Mouse (Mus musculus) liver, postnatal 0 days (tissue): ENCODE data around the gene Larp1b. TPM values are rescaled to one million over a fixed set of nuclear protein-coding genes. Genes with fewer than 3 reads are reported as not detected.

Source experiments
- ATAC-seq: fragments of 200-750 bp; cut with Nextera tagmentation; 2 replicates; pipeline ENCODE4 v1.8.0; 2017; ENCODE audit warnings: mild to moderate bottlenecking, moderate library complexity
- DNase-seq: peaks from one replicate; pipeline ENCODE4 v3.0.0-alpha.2; 2016
- H3K27ac ChIP-seq: fragments of 300-500 bp; sonication (generic); 2 replicates; pipeline ENCODE4 v1.5.1; 2014; ENCODE audit warnings: antibody characterized with exemption, moderate library complexity, mild to moderate bottlenecking, low read depth
- H3K27me3 ChIP-seq: fragments of 300-500 bp; sonication (generic); 2 replicates; pipeline ENCODE4 v1.6.1; 2014; ENCODE audit warnings: low read length, control low read depth, mixed read lengths; ENCODE audit not compliant: insufficient read depth
- H3K36me3 ChIP-seq: fragments of 300-500 bp; sonication (generic); replicated peaks from 2 replicates; pipeline ENCODE4 v1.6.1; 2014; ENCODE audit warnings: mild to moderate bottlenecking, control low read depth, low read length, moderate library complexity, mixed read lengths; ENCODE audit not compliant: insufficient read depth
- H3K4me1 ChIP-seq: fragments of 300-500 bp; sonication (generic); 2 replicates; pipeline ENCODE4 v1.6.1; 2014; ENCODE audit warnings: antibody characterized with exemption, mild to moderate bottlenecking, control low read depth; ENCODE audit not compliant: insufficient read depth
- H3K4me2 ChIP-seq: fragments of 300-500 bp; sonication (generic); 2 replicates; pipeline ENCODE4 v1.6.1; 2014; ENCODE audit warnings: low read depth, mild to moderate bottlenecking, low read length, moderate library complexity, mixed read lengths
- H3K4me3 ChIP-seq: fragments of 300-500 bp; sonication (generic); 2 replicates; pipeline ENCODE4 v1.5.1; 2014; ENCODE audit warnings: low read depth, low read length
- H3K9ac ChIP-seq: fragments of 300-500 bp; sonication (generic); replicated peaks from 2 replicates; pipeline ENCODE4 v1.6.1; 2014; ENCODE audit warnings: mild to moderate bottlenecking, moderate library complexity
- H3K9me3 ChIP-seq: fragments of 300-500 bp; sonication (generic); 2 replicates; pipeline ENCODE4 v1.6.1; 2016; ENCODE audit warnings: mild to moderate bottlenecking, control low read depth, low read length, mixed read lengths
- CTCF ChIP-seq: sonication (generic); IDR thresholded peaks from 2 replicates; pipeline ENCODE4 v1.5.1; 2016; ENCODE audit warnings: antibody characterized with exemption, low read depth
- EP300 ChIP-seq: IDR thresholded peaks from 2 replicates; pipeline ENCODE4 v1.6.1; 2016; ENCODE audit warnings: antibody characterized with exemption, low read depth, mild to moderate bottlenecking
- WGBS: fragments of 180-500 bp; shearing (Covaris S2); extraction: QIAGEN DNeasy Blood & Tissue Kit; methylation state at CpG from one replicate; pipeline ENCODE4 v1.1.7; 2014; ENCODE audit not compliant: insufficient replicate concordance; 5-methylcytosine and 5-hydroxymethylcytosine counted together
- polyA plus RNA-seq: library from polyadenylated mRNA; unstranded; fragments of >200 nt; fragmentation: Nextera tagmentation; extraction: Ambion mirVana; gene quantifications from 2 replicates; pipeline ENCODE4 v1.2.1, GENCODE M21; 2015

Gene Larp1b
- polyA plus RNA-seq, 1 experiment from 2014 or later: 22.3 TPM

DNA sequence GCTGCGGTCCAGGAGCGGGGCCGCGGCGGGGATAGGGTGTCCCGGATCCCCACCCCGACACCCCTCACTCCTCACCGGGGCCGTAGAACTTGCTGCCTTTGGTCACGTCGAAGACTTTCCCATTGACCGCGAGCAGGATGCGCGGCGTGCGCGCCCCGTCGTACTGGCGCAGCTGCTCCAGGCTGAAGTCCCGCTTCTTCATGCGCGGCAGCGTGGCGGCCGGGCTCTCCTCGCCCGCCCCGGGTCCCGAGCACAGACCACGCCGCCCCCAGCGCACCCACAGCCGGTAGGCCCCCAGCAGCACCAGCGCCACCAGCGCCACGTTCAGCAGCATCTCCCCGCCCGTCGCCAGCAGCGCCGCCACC is 132.9 kb downstream of the Larp1b start:
- 2% methylated on average over 40 of the region's 43 CpGs for WGBS

DNA sequence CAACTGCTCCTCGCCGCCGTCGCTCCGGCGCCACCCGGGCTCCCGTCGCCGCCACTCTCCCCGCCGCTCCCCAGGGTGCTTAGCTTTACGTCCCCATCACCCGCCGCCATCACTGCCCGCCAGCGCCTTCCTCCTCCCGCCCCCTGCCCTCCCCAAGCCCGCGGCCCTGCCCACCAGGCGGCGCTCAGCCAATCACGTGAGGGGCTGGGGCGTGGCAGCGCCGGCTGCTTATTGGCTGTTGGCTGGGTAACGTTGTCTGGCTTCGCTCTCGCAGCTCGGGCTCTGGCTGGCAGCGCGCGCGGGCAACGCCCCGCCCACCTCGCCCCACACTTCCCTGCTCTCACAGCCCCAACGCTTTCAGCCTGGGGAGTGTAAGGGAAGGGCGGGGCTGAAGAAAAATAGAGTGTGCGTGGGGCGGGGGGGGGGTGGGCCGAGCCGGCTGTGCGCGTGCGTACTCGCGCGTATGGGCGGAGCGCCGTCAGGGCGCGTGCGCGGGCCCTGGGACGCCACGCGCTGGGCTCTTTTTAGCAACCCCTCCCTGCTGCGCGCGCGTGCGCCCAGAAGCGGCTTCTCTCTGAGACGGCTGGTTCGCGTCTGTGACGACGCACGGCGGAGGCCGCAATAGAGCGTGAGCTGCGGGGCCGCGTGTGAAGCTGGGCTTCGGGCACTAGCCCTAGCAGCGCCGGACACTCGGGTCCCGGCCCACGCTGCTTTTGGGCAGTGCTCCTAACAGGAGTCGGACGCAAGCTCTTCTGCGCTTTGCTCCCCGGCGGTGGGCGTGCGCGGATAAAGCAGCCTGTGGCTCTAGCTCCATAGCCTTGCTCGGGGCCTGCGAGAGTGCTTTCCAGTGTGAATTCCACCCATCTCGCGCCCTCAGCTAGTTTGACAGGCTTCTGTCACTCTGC is 133.5 kb downstream of the Larp1b start, which contains the start of gene Pgrmc2:
Pgrmc2 (minus strand) TSS at position 162 of the 905 bp plus-strand sequence.
- H3K27ac ChIP-seq: peak within 1 kb of the TSS; percentile 90
- under 1% methylated on average over 55 of the region's 95 CpGs for WGBS

More for the DNA sequence above, 132.9 kb downstream of the Larp1b start:
- H3K9me3 ChIP-seq: no peaks in the 10 kb centered on the region
- peak overlapping the region; percentile 75 for H3K9ac ChIP-seq
- ATAC-seq: peak; percentile 2
- H3K4me2 ChIP-seq: peak overlapping the region; percentile 93
- no peaks in the 10 kb centered on the region for H3K27me3 ChIP-seq
- peak overlapping the region; percentile 90 for H3K27ac ChIP-seq
- H3K4me1 ChIP-seq: peaks cover 20% of the 10 kb centered on the region
- peak overlapping the region; percentile 91 for H3K4me3 ChIP-seq
- DNase-seq: no peak
- TF ChIP-seq CTCF (no peak), EP300 (no peak)
- H3K36me3 ChIP-seq: no peaks in the 10 kb centered on the region

GRCm38 (mm10) chr3:41083790-41084112 is 134.1 kb downstream of the Larp1b start:
- Histone ChIP-seq H3K9me3 (no peaks in the 10 kb centered on the region), H3K9ac (peak overlapping the region; percentile 81), H3K4me1 (peaks cover 18% of the 10 kb centered on the region), H3K4me2 (peak overlapping the region; percentile 93), H3K36me3 (no peaks in the 10 kb centered on the region), H3K4me3 (peak overlapping the region; percentile 91), H3K27me3 (no peaks in the 10 kb centered on the region), H3K27ac (peak overlapping the region; percentile 90)
- DNase-seq (no peak), ATAC-seq (peak; percentile 5)
- no peak for TF ChIP-seq EP300
- no peak for TF ChIP-seq CTCF
- under 1% methylated on average over 6 of the region's 6 CpGs for WGBS

More for the DNA sequence above, 133.5 kb downstream of the Larp1b start, which contains the start of gene Pgrmc2:
- no peak for TF ChIP-seq EP300
- TF ChIP-seq CTCF: peak; percentile 62
- Histone ChIP-seq H3K4me3 (peak within 1 kb of the TSS; percentile 91), H3K4me2 (peak within 1 kb of the TSS; percentile 93), H3K4me1 (peaks cover 20% of the 10 kb centered on the region), H3K36me3 (no peaks in the 10 kb centered on the region), H3K9ac (peak within 1 kb of the TSS; percentile 81), H3K9me3 (no peaks in the 10 kb centered on the region), H3K27me3 (no peaks in the 10 kb centered on the region)
- ATAC-seq (peak; percentile 95), DNase-seq (peak; percentile 99)

GRCm38 (mm10) chr3:41084421-41084820 is 134.8 kb downstream of the Larp1b start:
- 87% methylated on average over 5 of the region's 5 CpGs for WGBS
- DNase-seq (no peak), ATAC-seq (no peak)
- H3K27ac ChIP-seq: no peak overlapping the region
- H3K9ac ChIP-seq: no peak overlapping the region
- no peak overlapping the region for H3K4me3 ChIP-seq
- H3K4me2 ChIP-seq: peak overlapping the region; percentile 93
- peaks cover 17% of the 10 kb centered on the region for H3K4me1 ChIP-seq
- H3K27me3 ChIP-seq: no peaks in the 10 kb centered on the region
- TF ChIP-seq EP300 (no peak), CTCF (no peak)
- H3K36me3 ChIP-seq: no peaks in the 10 kb centered on the region
- H3K9me3 ChIP-seq: no peaks in the 10 kb centered on the region

GRCm38 (mm10) chr3:41087071-41087470 is 137.4 kb downstream of the Larp1b start:
- no peak overlapping the region for H3K4me3 ChIP-seq
- ATAC-seq (no peak), DNase-seq (no peak)
- no peaks in the 10 kb centered on the region for H3K9me3 ChIP-seq
- TF ChIP-seq CTCF: no peak
- no peak for TF ChIP-seq EP300
- H3K27me3 ChIP-seq: no peaks in the 10 kb centered on the region
- no peaks in the 10 kb centered on the region for H3K36me3 ChIP-seq
- H3K4me2 ChIP-seq: no peak overlapping the region
- H3K9ac ChIP-seq: no peak overlapping the region
- peaks cover 8% of the 10 kb centered on the region for H3K4me1 ChIP-seq
- no peak overlapping the region for H3K27ac ChIP-seq

Other genes with a start within 250 kb of the Larp1b start
- gene Slc25a31, start 241.0 kb upstream of the Larp1b start, polyA plus RNA-seq: 0.05 and 0.06 TPM in 2 replicates
- gene Hspa4l, start 205.3 kb upstream of the Larp1b start, polyA plus RNA-seq: 7.8 and 11.7 TPM in 2 replicates
- gene Plk4, start 149.8 kb upstream of the Larp1b start, polyA plus RNA-seq: 12.8 and 15.2 TPM in 2 replicates
- 3.0 and 3.5 TPM in 2 replicates for gene Mfsd8, start 102.9 kb upstream of the Larp1b start, polyA plus RNA-seq
- 3.8 and 5.1 TPM in 2 replicates for gene Abhd18, start 102.9 kb upstream of the Larp1b start, polyA plus RNA-seq
- 0.05 and 0.08 TPM in 2 replicates for gene 1700034I23Rik, start 47.3 kb upstream of the Larp1b start, polyA plus RNA-seq
- 17.1 and 18.6 TPM in 2 replicates for gene Pgrmc2, start 133.2 kb downstream of the Larp1b start, polyA plus RNA-seq